Mouse (Mus musculus) embryonic fibroblast, embryonic 13.5 days (primary cell): ENCODE results near the gene Pfkm. TPM values are rescaled to one million over a fixed set of nuclear protein-coding genes. Genes with fewer than 3 reads are reported as not detected.

ENCODE experiments used
- H3K27ac ChIP-seq: 2 replicates; pipeline ENCODE4 v1.5.1; 2012; ENCODE audit warnings: low read length, control low read depth, inconsistent platforms; ENCODE audit not compliant: insufficient read depth
- H3K4me1 ChIP-seq: 2 replicates; pipeline ENCODE4 v1.6.1; 2011; ENCODE audit warnings: low read length; ENCODE audit not compliant: control insufficient read depth, insufficient read depth
- H3K4me3 ChIP-seq: 2 replicates; pipeline ENCODE4 v1.5.1; 2011; ENCODE audit warnings: mild to moderate bottlenecking, control low read depth, low read length; ENCODE audit not compliant: insufficient read depth
- CTCF ChIP-seq: IDR thresholded peaks from 2 replicates; pipeline ENCODE4 v1.5.1; 2011; ENCODE audit warnings: mild to moderate bottlenecking, control low read depth, low read length, moderate library complexity, borderline replicate concordance; ENCODE audit not compliant: insufficient read depth
- POLR2A ChIP-seq: IDR thresholded peaks from 2 replicates; pipeline ENCODE4 v1.6.1; 2011; ENCODE audit warnings: low read depth, mild to moderate bottlenecking, control low read depth, low read length, moderate library complexity
- polyA plus RNA-seq: library from polyadenylated mRNA; stranded (reverse); fragments of >200 nt; gene quantifications from 2 replicates; pipeline ENCODE4 v1.2.4, GENCODE M21; 2011; ENCODE audit warnings: low read depth; ENCODE audit not compliant: missing spikeins, insufficient read length

Gene Pfkm
- polyA plus RNA-seq, 1 experiment, result 20.6 TPM

- Histone ChIP-seq H3K27ac (no peak overlapping the region), H3K4me1 (no peaks in the 10 kb centered on the region), H3K4me3 (no peak overlapping the region)
- no peak for TF ChIP-seq CTCF
- TF ChIP-seq POLR2A, result no peak
Measured at GRCm38 (mm10) chr15:98114852-98115778, 22.7 kb downstream of the Pfkm start.

GRCm38 (mm10) chr15:98115779-98116163 is 23.4 kb downstream of the Pfkm start:
- TF ChIP-seq CTCF (no peak), POLR2A (no peak)
- Histone ChIP-seq H3K4me3 (no peak overlapping the region), H3K27ac (no peak overlapping the region)

GRCm38 (mm10) chr15:98116287-98116686 is 23.9 kb downstream of the Pfkm start:
- Histone ChIP-seq H3K27ac (no peak overlapping the region), H3K4me3 (no peak overlapping the region), H3K4me1 (no peaks in the 10 kb centered on the region)
- TF ChIP-seq CTCF (no peak), POLR2A (no peak)

More at GRCm38 (mm10) chr15:98115779-98116163, 23.4 kb downstream of the Pfkm start:
- no peaks in the 10 kb centered on the region for H3K4me1 ChIP-seq

- no peak overlapping the region for H3K27ac ChIP-seq
- H3K4me3 ChIP-seq, result no peak overlapping the region
- H3K4me1 ChIP-seq, result no peaks in the 10 kb centered on the region
- no peak for TF ChIP-seq CTCF
- no peak for TF ChIP-seq POLR2A
Measured at GRCm38 (mm10) chr15:98119363-98119762, 27.0 kb downstream of the Pfkm start.

- Histone ChIP-seq H3K27ac (no peak overlapping the region), H3K4me1 (no peaks in the 10 kb centered on the region), H3K4me3 (no peak overlapping the region)
- no peak for TF ChIP-seq CTCF
Measured at GRCm38 (mm10) chr15:98120831-98121230, 28.4 kb downstream of the Pfkm start.

- Histone ChIP-seq H3K4me1 (no peaks in the 10 kb centered on the region), H3K27ac (no peak overlapping the region), H3K4me3 (no peak overlapping the region)
- TF ChIP-seq CTCF, result no peak
- no peak for TF ChIP-seq POLR2A
Measured at GRCm38 (mm10) chr15:98131001-98131400, 38.6 kb downstream of the Pfkm start.

GRCm38 (mm10) chr15:98131451-98131850 is 39.1 kb downstream of the Pfkm start:
- TF ChIP-seq CTCF (no peak), POLR2A (no peak)
- Histone ChIP-seq H3K27ac (no peak overlapping the region), H3K4me1 (no peaks in the 10 kb centered on the region), H3K4me3 (no peak overlapping the region)

- Histone ChIP-seq H3K27ac (no peak overlapping the region), H3K4me3 (no peak overlapping the region), H3K4me1 (no peaks in the 10 kb centered on the region)
- TF ChIP-seq CTCF (no peak), POLR2A (no peak)
Measured at GRCm38 (mm10) chr15:98131942-98132655, 39.7 kb downstream of the Pfkm start.

GRCm38 (mm10) chr15:98133471-98133870 is 41.1 kb downstream of the Pfkm start:
- no peak overlapping the region for H3K27ac ChIP-seq
- H3K4me3 ChIP-seq, result no peak overlapping the region
- TF ChIP-seq CTCF (no peak), POLR2A (no peak)
- no peaks in the 10 kb centered on the region for H3K4me1 ChIP-seq

GRCm38 (mm10) chr15:98134034-98134433 is 41.6 kb downstream of the Pfkm start:
- H3K4me1 ChIP-seq, result no peaks in the 10 kb centered on the region
- H3K4me3 ChIP-seq, result no peak overlapping the region
- TF ChIP-seq POLR2A, result no peak
- TF ChIP-seq CTCF, result no peak
- H3K27ac ChIP-seq, result no peak overlapping the region
